Mouse (Mus musculus): ENCODE results near the gene Prn. TPM values are rescaled to one million over a fixed set of nuclear protein-coding genes. Genes with fewer than 3 reads are reported as not detected.
A peak's percentile ranks its signal among the peaks of the same experiment; 100 is the strongest.

The Prn gene
- total RNA-seq, 2 experiments from 2014 or later = not detected

DNA sequence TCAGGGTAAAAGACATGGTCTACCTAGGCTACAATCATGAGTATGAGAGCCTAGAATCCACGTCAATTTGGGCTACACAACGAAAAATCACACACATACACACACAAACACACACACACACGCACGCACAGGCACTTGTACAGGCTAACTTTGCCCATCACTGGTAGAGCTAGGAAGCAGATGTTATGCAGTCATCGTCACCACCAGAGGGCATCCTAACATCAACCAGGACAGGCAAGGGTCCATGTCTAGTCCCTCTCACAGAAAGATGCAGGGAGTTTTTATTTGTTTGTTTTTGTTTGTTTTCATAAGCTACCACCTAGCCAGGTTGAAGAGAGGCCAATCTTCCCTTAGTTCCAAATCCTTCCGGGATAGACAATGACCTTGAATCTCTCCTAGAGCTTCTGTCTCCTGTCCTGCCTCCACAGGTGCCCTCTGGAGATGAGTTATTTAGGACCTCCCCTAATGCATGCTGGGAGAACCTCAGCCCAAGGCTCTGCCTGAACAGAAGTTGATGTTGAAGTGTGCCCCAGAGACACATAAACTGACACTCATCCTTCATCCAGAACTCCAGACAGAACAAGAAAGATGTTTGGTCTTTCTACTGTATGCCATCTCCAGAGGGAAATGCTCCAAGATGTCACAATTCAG, 72.9 kb downstream of the Prn start:
- ATAC-seq (replicated peaks; ENCODE audit: low FRiP score, low TSS enrichment, poor library complexity, severe bottlenecking) = peak; percentile 92

DNA sequence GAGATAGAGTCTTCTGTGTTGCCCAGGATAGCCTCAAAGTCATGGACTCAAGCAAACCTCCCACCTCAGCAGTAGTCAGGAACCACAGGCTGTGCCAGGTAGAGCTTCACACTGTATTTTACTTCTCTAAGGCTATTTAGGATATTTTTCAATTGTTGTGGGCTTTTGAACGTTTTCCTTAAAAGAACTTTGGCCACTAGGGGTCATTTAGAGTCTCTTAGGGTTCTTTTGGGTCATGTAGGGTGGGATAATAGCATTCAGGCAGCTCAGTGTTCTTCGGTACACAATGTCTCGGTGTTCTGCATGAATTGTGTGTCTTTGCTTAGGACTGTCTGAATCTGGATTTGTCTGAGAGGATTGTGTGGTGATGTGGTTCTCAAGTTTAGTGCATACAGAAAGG, 78.2 kb downstream of the Prn start:
- no peak for ATAC-seq (replicated peaks; ENCODE audit: low FRiP score, low TSS enrichment, poor library complexity, severe bottlenecking)

DNA sequence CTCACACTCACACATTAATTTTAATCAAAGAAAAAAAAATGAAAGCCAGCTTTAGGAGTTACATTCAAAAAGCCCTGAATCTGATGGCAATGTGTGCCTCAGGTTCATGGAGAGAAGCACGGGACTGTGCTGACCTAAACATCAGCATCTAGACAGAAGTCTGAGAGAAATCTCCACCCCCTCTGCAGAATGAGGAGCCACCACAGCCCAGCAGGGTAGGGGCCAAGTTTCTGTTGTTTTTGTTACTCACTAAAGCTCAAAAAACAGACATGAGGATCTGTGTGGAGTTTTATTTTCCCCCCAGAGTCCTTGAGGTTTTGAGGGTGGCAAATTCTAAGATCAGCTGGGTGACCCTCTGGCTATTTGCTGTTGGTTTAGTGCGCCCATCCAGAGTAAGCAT, 78.8 kb downstream of the Prn start:
- no peak for ATAC-seq (replicated peaks; ENCODE audit: low FRiP score, low TSS enrichment, poor library complexity, severe bottlenecking)

DNA sequence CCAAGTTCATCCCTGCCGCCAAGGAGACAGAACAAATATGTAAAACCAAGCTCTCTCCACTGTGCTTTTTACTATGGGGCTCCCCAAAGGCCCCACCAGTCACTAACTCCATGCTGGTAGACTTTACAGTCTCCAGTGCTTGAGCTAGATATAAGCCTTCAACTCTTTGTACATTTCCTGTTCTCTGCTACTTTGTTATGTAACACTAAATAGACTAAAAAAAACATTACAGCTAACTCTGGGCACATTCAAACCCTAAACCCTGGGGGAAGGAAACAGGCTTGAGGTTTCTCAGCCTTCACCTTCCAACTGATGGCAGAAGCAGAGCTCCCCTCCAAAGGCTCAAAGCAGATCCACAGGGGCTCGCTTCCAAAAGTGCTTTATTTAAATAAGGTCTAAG, 82.7 kb downstream of the Prn start:
- no peak for ATAC-seq (replicated peaks; ENCODE audit: low FRiP score, low TSS enrichment, poor library complexity, severe bottlenecking)

DNA sequence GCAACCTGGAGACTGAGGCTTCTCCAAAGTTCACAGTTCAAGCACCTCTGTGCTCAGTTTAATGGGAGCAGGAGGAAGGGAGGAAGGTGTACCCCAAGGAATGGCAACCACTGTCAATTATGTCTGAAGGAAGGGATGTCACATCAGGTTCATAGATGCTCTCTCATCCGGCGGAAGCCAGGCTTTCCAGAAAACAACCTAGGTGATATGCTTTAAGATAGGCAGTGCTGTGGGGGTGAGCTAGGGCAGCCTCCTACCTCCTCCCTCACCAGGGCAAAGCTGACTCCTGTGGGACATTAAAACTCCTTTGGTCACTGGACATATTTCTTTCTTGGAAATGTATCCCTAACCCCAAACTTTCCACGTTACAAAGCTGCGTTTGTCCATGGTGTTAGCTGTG, 83.4 kb downstream of the Prn start:
- ATAC-seq (replicated peaks; ENCODE audit: low FRiP score, low TSS enrichment, poor library complexity, severe bottlenecking) = no peak

DNA sequence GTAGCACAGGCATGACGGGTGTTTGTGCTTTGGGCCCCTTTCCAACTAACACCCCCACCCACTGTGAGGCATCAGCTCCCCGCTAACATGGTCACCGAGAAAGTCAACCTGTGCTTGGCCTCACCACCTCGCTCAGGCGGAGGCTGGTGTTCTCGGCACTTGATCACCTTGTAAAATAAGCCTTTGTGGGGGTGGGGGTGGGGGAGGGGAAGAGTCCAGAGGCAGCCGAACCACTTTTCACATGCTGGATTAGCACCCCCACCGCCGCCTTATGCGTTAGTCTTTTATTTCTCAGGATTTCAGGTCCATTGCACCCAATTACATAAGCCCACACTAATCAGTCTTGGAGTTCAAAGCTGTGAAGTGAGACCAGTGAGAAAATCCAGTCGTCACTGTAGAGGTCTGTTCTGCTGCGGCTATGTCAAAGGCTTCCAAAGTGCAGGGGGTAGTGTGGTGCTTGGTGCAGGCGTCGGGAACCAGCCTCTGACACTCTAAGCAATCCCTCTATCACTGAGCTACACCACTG, 83.9 kb downstream of the Prn start:
- no peak for ATAC-seq (replicated peaks; ENCODE audit: low FRiP score, low TSS enrichment, poor library complexity, severe bottlenecking)

DNA sequence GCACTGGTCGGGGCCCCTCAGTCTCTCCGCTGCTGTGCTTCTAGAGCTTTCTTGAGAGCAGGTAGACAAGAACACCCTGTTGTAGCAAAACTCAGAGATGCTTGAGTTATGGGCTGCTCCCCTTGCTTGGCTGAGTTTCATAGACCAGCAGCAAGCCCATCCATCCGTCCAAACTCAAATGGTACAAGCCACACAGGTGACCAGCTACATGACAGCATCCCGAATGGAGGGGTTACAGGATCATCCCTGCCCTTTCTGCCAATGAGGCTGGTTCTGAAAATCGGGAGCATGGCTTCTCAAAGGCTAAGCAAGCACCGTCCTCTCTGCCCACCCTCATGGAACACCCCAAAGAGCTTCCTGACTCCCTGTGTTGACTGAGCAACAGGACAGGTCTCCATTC, 85.2 kb downstream of the Prn start:
- no peak for ATAC-seq (replicated peaks; ENCODE audit: low FRiP score, low TSS enrichment, poor library complexity, severe bottlenecking)

DNA sequence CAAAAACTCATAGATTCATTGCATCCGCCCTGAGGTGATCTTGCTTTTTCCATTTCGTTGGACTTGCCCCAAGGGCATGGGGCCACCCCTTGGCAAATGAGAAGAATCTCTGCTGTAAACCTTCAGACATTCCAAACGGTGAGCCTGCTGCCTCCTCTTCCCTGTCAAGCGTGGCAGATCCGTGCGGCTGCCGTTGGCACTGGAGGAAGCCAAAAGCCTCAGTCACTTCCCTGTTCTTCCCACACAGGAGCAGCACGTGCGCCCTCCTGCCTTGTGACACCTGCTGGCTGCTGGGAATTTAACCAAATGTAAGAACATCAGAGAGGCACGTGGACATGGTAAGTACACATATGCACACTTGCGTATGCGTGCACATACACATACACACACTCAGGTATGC, 86.0 kb downstream of the Prn start:
- ATAC-seq (replicated peaks; ENCODE audit: low FRiP score, low TSS enrichment, poor library complexity, severe bottlenecking) = no peak

DNA sequence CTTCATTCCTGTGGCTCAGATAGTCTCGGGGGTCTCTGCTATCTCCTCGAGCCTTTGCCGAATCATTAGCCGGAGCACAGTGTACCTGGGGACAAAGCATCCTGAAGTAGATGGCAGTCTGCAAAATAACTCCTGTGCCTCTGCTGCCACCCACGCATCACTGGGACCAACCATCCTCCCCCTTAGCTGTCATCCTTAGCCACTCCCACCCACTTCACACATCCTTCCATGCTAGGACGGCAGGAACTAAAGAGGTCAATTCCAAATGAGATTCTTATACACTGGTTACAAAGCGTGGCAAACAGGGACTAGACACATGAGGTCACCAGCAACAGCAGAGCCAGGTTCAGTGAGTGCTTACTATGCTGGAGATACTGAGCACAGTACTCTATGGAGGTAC, 86.6 kb downstream of the Prn start:
- ATAC-seq (replicated peaks; ENCODE audit: low FRiP score, low TSS enrichment, poor library complexity, severe bottlenecking) = no peak

DNA sequence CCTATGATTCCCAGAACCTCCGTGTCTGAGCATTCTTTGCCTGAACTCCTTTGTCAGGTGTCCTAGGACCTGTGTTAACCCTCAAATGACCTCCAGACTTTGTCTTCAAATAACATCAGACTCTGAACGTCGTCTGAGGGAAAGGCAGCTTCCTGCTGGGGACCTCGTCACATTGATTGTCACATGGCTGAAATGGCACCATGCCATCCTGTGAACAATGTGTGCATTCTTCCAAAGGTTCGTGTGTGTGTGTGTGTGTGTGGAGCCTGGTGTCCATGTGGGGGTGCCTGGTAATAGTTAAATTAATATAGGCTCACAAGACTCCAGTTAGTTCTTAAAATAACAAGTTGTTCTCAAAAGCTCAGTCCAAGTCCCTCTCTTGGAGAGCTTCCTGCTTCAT, 87.6 kb downstream of the Prn start:
- ATAC-seq (replicated peaks; ENCODE audit: low FRiP score, low TSS enrichment, poor library complexity, severe bottlenecking) = no peak

DNA sequence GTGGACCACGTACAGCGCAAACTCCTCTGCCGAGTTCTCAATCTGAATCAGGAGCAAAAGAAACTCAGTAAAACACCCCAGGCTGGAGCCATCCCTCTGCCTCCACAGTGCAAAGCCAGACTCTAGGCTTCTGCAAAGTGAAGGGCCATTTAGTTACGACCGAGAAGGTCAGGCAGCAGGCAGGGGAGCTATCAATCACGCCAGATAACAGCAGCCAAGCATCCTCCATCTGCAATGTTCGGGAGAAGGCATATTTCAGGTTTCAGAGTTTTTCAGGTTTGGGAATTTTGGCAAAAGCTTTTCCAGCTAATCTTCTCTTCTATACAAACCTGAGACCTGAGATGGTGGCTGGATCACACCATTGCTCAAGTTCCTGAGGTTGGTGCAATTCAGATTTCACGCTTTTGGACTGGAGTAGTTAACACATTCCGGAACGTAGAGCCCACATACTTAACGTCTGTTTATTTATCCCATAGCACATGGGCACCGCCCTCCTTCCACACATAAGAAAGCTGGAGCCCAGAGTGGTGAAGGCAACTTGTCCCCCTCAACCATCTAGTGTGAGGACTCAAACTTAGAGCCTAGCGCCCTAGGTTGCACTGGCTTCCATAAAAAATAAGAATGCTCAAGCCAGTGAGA, 92.1 kb downstream of the Prn start:
- no peak for ATAC-seq (replicated peaks; ENCODE audit: low FRiP score, low TSS enrichment, poor library complexity, severe bottlenecking)

DNA sequence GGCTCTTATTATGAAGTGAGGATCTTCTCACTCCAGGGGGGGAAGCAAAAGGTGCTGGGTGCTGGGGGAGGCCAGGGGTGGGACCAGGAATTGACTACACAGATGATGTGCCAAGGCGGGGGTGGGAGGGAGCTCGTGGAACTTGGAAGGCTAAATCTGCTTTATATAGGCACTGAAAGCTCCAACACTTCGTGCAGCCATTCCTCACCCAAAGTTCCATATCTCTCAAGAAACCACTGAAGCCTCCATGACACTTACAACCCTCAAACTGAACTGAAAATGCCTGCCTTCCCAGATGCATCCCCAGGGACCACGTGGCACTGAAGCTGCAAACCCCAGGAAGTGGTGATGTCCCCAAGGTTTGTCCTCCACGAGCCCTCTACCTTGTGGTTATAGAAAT, 94.2 kb downstream of the Prn start:
- no peak for ATAC-seq (replicated peaks; ENCODE audit: low FRiP score, low TSS enrichment, poor library complexity, severe bottlenecking)

DNA sequence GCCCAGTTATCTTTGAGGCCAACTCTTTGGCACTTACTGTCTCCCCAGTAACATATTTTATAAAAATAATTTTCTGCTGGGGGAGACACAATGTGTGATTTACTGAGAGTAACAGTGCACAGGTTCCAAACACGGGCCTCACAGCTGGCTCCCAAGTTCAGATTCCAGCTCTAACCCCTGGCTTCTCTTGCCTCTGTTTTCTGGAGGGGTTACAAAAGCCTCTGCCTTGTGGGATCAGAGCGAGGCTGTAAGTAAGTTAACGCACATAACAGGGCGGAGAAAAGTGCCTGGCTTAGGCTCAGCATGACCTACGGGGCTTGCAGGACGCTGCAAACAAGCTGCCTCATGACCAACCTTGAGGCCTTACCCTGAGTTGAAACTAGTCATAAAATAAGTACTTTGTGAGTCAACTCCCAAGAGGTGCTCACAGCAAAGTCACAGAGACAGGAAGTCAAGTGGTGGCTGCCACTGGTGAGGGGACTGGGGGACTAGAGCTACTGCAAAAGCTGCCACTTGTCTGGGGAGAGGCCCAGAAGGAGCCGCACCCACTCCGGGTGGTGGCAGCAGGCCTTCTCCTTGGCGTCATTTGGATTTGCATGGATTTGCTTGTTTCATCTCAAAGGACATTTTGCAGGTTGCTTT, 94.9 kb downstream of the Prn start:
- ATAC-seq (replicated peaks; ENCODE audit: low FRiP score, low TSS enrichment, poor library complexity, severe bottlenecking) = no peak

DNA sequence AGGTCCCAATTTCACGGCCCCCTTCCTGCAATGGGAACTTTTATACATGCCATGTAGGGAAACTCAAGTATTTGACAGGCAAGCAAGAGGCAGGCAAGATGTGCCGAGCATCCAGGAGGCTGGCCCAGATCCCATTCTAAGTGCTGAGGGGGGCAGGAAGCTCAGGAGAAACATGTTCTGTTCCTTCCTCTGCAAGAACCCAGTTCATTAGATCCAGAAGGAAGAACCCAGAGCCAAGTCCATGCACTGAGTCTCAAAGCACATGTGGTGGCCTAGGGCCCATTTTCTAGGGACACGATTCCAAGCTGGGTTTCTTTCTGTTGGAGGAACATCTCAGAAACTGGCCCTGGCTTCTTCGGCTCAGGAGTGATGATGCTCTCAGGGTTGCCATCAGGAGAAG, 95.7 kb downstream of the Prn start:
- ATAC-seq (replicated peaks; ENCODE audit: low FRiP score, low TSS enrichment, poor library complexity, severe bottlenecking) = no peak

Other genes starting within 250 kb of the Prn start
- gene Erv3, start 50.2 kb upstream of the Prn start, total RNA-seq (2014; fragmentation: Nextera tagmentation) = not detected in 2 replicates
- gene Erv3, start 50.2 kb upstream of the Prn start, total RNA-seq (2017) = not detected in 2 replicates
- 7.6 and 8.8 TPM in 2 replicates for gene Prnp, start within 50 bp of the Prn start, total RNA-seq (2014; fragmentation: Nextera tagmentation)
- gene Prnp, start within 50 bp of the Prn start, total RNA-seq (2017) = 14.2 and 14.3 TPM in 2 replicates
- gene Prnd, start 40.9 kb downstream of the Prn start, total RNA-seq (2014; fragmentation: Nextera tagmentation) = not detected in 2 replicates
- gene Prnd, start 40.9 kb downstream of the Prn start, total RNA-seq (2017) = not detected in 2 replicates
- gene Rassf2, start 120.3 kb downstream of the Prn start, total RNA-seq (2014; fragmentation: Nextera tagmentation) = 4.3 and 10.8 TPM in 2 replicates
- gene Rassf2, start 120.3 kb downstream of the Prn start, total RNA-seq (2017) = 2.3 and 4.8 TPM in 2 replicates
- 7.1 and 9.3 TPM in 2 replicates for gene Slc23a2, start 235.2 kb downstream of the Prn start, total RNA-seq (2014; fragmentation: Nextera tagmentation)
- gene Slc23a2, start 235.2 kb downstream of the Prn start, total RNA-seq (2017) = 5.5 and 7.3 TPM in 2 replicates